Mouse (Mus musculus) intestine, embryonic 15.5 days (tissue): Measurements from ENCODE around the gene Unc13b. TPM values are rescaled to one million over a fixed set of nuclear protein-coding genes. Genes with fewer than 3 reads are reported as not detected.
"Not testable (repeated sequence)": the region's sequence is repeated elsewhere in the genome, so short reads cannot be mapped to it uniquely, and the experiment has no call there.

Experiments
- ATAC-seq: fragments of 200-750 bp; cut with Nextera tagmentation; 2 replicates; pipeline ENCODE4 v1.8.0; 2017; ENCODE audit warnings: moderate TSS enrichment, moderate library complexity
- H3K27ac ChIP-seq: fragments of 300-500 bp; sonication (generic); 2 replicates; pipeline ENCODE4 v1.5.1; 2015; ENCODE audit warnings: mild to moderate bottlenecking, inconsistent platforms
- H3K27me3 ChIP-seq: fragments of 300-500 bp; sonication (generic); replicated peaks from 2 replicates; pipeline ENCODE4 v1.6.1; 2015; ENCODE audit warnings: inconsistent platforms
- H3K36me3 ChIP-seq: fragments of 300-500 bp; sonication (generic); 2 replicates; pipeline ENCODE4 v1.6.1; 2015; ENCODE audit warnings: inconsistent platforms
- H3K4me1 ChIP-seq: fragments of 300-500 bp; sonication (generic); replicated peaks from 2 replicates; pipeline ENCODE4 v1.6.1; 2015; ENCODE audit warnings: inconsistent platforms
- H3K4me2 ChIP-seq: fragments of 300-500 bp; sonication (generic); replicated peaks from 2 replicates; pipeline ENCODE4 v1.6.1; 2015; ENCODE audit warnings: mild to moderate bottlenecking, inconsistent platforms
- H3K4me3 ChIP-seq: fragments of 300-500 bp; sonication (generic); replicated peaks from 2 replicates; pipeline ENCODE4 v1.5.1; 2015; ENCODE audit warnings: inconsistent platforms
- H3K9ac ChIP-seq: fragments of 300-500 bp; sonication (generic); 2 replicates; pipeline ENCODE4 v1.6.1; 2015; ENCODE audit warnings: inconsistent platforms
- H3K9me3 ChIP-seq: fragments of 300-500 bp; sonication (generic); 2 replicates; pipeline ENCODE4 v1.6.1; 2016; ENCODE audit warnings: inconsistent platforms
- WGBS: fragments of 180-500 bp; shearing (Covaris S2); methylation state at CpG from one replicate; pipeline ENCODE4 v1.1.7; 2015; 5-methylcytosine and 5-hydroxymethylcytosine counted together
- polyA plus RNA-seq: library from polyadenylated mRNA; unstranded; fragments of >200 nt; fragmentation: Nextera tagmentation; extraction: Ambion mirVana; gene quantifications from 2 replicates; pipeline ENCODE4 v1.2.1, GENCODE M21; 2015

The Unc13b gene
- polyA plus RNA-seq, 1 experiment from 2014 or later, result 6.0 TPM

GRCm38 (mm10) chr4:43142610-43143009, 83.9 kb downstream of the Unc13b start:
- Histone ChIP-seq H3K27ac (no peak overlapping the region), H3K27me3 (no peaks in the 10 kb centered on the region), H3K9ac (no peak overlapping the region), H3K36me3 (no peaks in the 10 kb centered on the region), H3K4me2 (no peak overlapping the region), H3K9me3 (no peaks in the 10 kb centered on the region), H3K4me1 (no peaks in the 10 kb centered on the region), H3K4me3 (no peak overlapping the region)
- no peak for ATAC-seq
- 93% methylated on average over 1 of the region's 1 CpGs for WGBS

- not testable (repeated sequence) for H3K4me2 ChIP-seq, ATAC-seq, H3K9me3 ChIP-seq, H3K4me3 ChIP-seq, H3K27ac ChIP-seq, H3K9ac ChIP-seq, H3K27me3 ChIP-seq, H3K4me1 ChIP-seq, H3K36me3 ChIP-seq
- 93% methylated on average over 4 of the region's 4 CpGs for WGBS
Measured at GRCm38 (mm10) chr4:43152413-43152812, 93.7 kb downstream of the Unc13b start.

GRCm38 (mm10) chr4:43160045-43160444, 101.3 kb downstream of the Unc13b start:
- Histone ChIP-seq H3K36me3 (no peaks in the 10 kb centered on the region), H3K9me3 (no peaks in the 10 kb centered on the region), H3K27me3 (no peaks in the 10 kb centered on the region), H3K4me3 (no peak overlapping the region), H3K27ac (no peak overlapping the region), H3K9ac (no peak overlapping the region), H3K4me2 (no peak overlapping the region), H3K4me1 (no peaks in the 10 kb centered on the region)
- WGBS, result 42% methylated on average over 3 of the region's 3 CpGs
- no peak for ATAC-seq

GRCm38 (mm10) chr4:43161124-43161657, 102.4 kb downstream of the Unc13b start:
- 92% methylated on average over 3 of the region's 3 CpGs for WGBS
- Histone ChIP-seq H3K9me3 (no peaks in the 10 kb centered on the region), H3K4me2 (no peak overlapping the region), H3K4me1 (no peaks in the 10 kb centered on the region), H3K9ac (no peak overlapping the region), H3K4me3 (no peak overlapping the region), H3K27ac (no peak overlapping the region), H3K27me3 (no peaks in the 10 kb centered on the region), H3K36me3 (no peaks in the 10 kb centered on the region)
- ATAC-seq, result no peak

- Histone ChIP-seq H3K4me1 (no peaks in the 10 kb centered on the region), H3K9me3 (no peaks in the 10 kb centered on the region), H3K36me3 (no peaks in the 10 kb centered on the region), H3K4me2 (no peak overlapping the region), H3K27ac (no peak overlapping the region), H3K9ac (no peak overlapping the region), H3K27me3 (no peaks in the 10 kb centered on the region), H3K4me3 (no peak overlapping the region)
- 68% methylated on average over 3 of the region's 3 CpGs for WGBS
- ATAC-seq, result no peak
Measured at GRCm38 (mm10) chr4:43163205-43163604, 104.5 kb downstream of the Unc13b start.

- no peaks in the 10 kb centered on the region for H3K4me1 ChIP-seq
- no peaks in the 10 kb centered on the region for H3K9me3 ChIP-seq
- no peak overlapping the region for H3K4me3 ChIP-seq
- no peaks in the 10 kb centered on the region for H3K36me3 ChIP-seq
- H3K4me2 ChIP-seq, result no peak overlapping the region
- no peaks in the 10 kb centered on the region for H3K27me3 ChIP-seq
- no peak for ATAC-seq
- H3K9ac ChIP-seq, result no peak overlapping the region
- WGBS, result 83% methylated on average over 12 of the region's 12 CpGs
- H3K27ac ChIP-seq, result no peak overlapping the region
Measured at GRCm38 (mm10) chr4:43165403-43166005, 106.8 kb downstream of the Unc13b start.

GRCm38 (mm10) chr4:43170028-43170427, 111.3 kb downstream of the Unc13b start:
- Histone ChIP-seq H3K4me3 (no peak overlapping the region), H3K9ac (no peak overlapping the region), H3K4me2 (no peak overlapping the region), H3K27ac (no peak overlapping the region), H3K4me1 (no peaks in the 10 kb centered on the region), H3K36me3 (no peaks in the 10 kb centered on the region), H3K9me3 (no peaks in the 10 kb centered on the region), H3K27me3 (no peaks in the 10 kb centered on the region)
- WGBS, result 80% methylated on average over 3 of the region's 3 CpGs
- no peak for ATAC-seq

GRCm38 (mm10) chr4:43177126-43177525, 118.4 kb downstream of the Unc13b start:
- ATAC-seq, result no peak
- no peaks in the 10 kb centered on the region for H3K4me1 ChIP-seq
- no peak overlapping the region for H3K27ac ChIP-seq
- H3K27me3 ChIP-seq, result no peaks in the 10 kb centered on the region
- WGBS, result 68% methylated on average over 2 of the region's 2 CpGs
- no peaks in the 10 kb centered on the region for H3K36me3 ChIP-seq
- H3K9me3 ChIP-seq, result no peaks in the 10 kb centered on the region
- H3K9ac ChIP-seq, result no peak overlapping the region
- no peak overlapping the region for H3K4me3 ChIP-seq
- no peak overlapping the region for H3K4me2 ChIP-seq

GRCm38 (mm10) chr4:43182474-43183168, 123.9 kb downstream of the Unc13b start:
- WGBS, result 89% methylated on average over 8 of the region's 8 CpGs
- H3K4me3 ChIP-seq, result no peak overlapping the region

GRCm38 (mm10) chr4:43187439-43187838, 128.7 kb downstream of the Unc13b start:
- Histone ChIP-seq H3K4me1 (no peaks in the 10 kb centered on the region), H3K4me2 (no peak overlapping the region), H3K36me3 (no peaks in the 10 kb centered on the region), H3K9ac (no peak overlapping the region), H3K27ac (no peak overlapping the region), H3K9me3 (no peaks in the 10 kb centered on the region), H3K4me3 (no peak overlapping the region), H3K27me3 (no peaks in the 10 kb centered on the region)
- 83% methylated on average over 2 of the region's 2 CpGs for WGBS
- ATAC-seq, result no peak

More at GRCm38 (mm10) chr4:43182474-43183168, 123.9 kb downstream of the Unc13b start:
- Histone ChIP-seq H3K27ac (no peak overlapping the region), H3K9ac (no peak overlapping the region), H3K27me3 (no peaks in the 10 kb centered on the region), H3K9me3 (no peaks in the 10 kb centered on the region), H3K4me1 (no peaks in the 10 kb centered on the region), H3K36me3 (no peaks in the 10 kb centered on the region), H3K4me2 (no peak overlapping the region)
- no peak for ATAC-seq

GRCm38 (mm10) chr4:43189381-43189780, 130.6 kb downstream of the Unc13b start:
- Histone ChIP-seq H3K4me3 (no peak overlapping the region), H3K4me1 (no peaks in the 10 kb centered on the region), H3K9me3 (no peaks in the 10 kb centered on the region), H3K4me2 (no peak overlapping the region), H3K9ac (no peak overlapping the region), H3K27ac (no peak overlapping the region), H3K36me3 (no peaks in the 10 kb centered on the region), H3K27me3 (no peaks in the 10 kb centered on the region)
- no peak for ATAC-seq
- 89% methylated on average over 5 of the region's 5 CpGs for WGBS

GRCm38 (mm10) chr4:43204946-43205345, 146.2 kb downstream of the Unc13b start:
- ATAC-seq, result no peak
- Histone ChIP-seq H3K9me3 (no peaks in the 10 kb centered on the region), H3K4me1 (0 out of 2 replicates have a peak, but pooled peaks cover 3% of the 10 kb centered on the region), H3K27me3 (no peaks in the 10 kb centered on the region), H3K36me3 (no peaks in the 10 kb centered on the region), H3K27ac (no peak overlapping the region), H3K4me2 (no peak overlapping the region), H3K9ac (no peak overlapping the region), H3K4me3 (no peak overlapping the region)
- 78% methylated on average over 2 of the region's 2 CpGs for WGBS

GRCm38 (mm10) chr4:43205571-43205970, 146.8 kb downstream of the Unc13b start:
- H3K4me2 ChIP-seq, result no peak overlapping the region
- no peaks in the 10 kb centered on the region for H3K9me3 ChIP-seq
- H3K36me3 ChIP-seq, result no peaks in the 10 kb centered on the region
- no peak overlapping the region for H3K9ac ChIP-seq
- no peak overlapping the region for H3K27ac ChIP-seq
- H3K4me1 ChIP-seq, result 0 out of 2 replicates have a peak, but pooled peaks cover 3% of the 10 kb centered on the region
- H3K27me3 ChIP-seq, result no peaks in the 10 kb centered on the region
- no peak for ATAC-seq
- WGBS, result 60% methylated on average over 4 of the region's 4 CpGs
- no peak overlapping the region for H3K4me3 ChIP-seq
